9 mouse cellular contexts compared by ENCODE assay signal in genomic region chr7:24974893-24975595, GRCm38 (mm10). TPM values are rescaled to one million over a fixed set of nuclear protein-coding genes. Genes with fewer than 3 reads are reported as not detected.
A peak's percentile ranks its signal among the peaks of the same experiment; 100 is the strongest.
DNase-seq lines count a peak whose midpoint lies in the region; ATAC-seq and TF ChIP-seq lines count a peak whose summit lies in the region.
"Had no signal": no experiment of that assay in that cellular context is flagged by ENCODE, and none has a peak within 500 bp of the region (broad histone marks: within the 10 kb centered on the region; RNA-seq: fewer than 3 reads in every experiment).

No protein-coding gene starts in this region.

- H3K27ac ChIP-seq in forebrain, postnatal 0 days (ENCODE audit: low read depth, low read length), result no peak overlapping the region
- H3K27ac ChIP-seq in forebrain, embryonic 11.5 days (ENCODE audit: low read depth, low read length), result no peak overlapping the region
- H3K27ac ChIP-seq in thymus, adult 2 months (ENCODE audit: control insufficient read depth, insufficient read depth, low read length), result no peak overlapping the region
- 0 out of 2 replicates have a peak overlapping the region, but pooled peaks have one; percentile 12 for H3K27ac ChIP-seq in midbrain, postnatal 0 days (ENCODE audit: low read depth, low read length)

- no peak overlapping the region for H3K9ac ChIP-seq in forebrain, postnatal 0 days
- no peak overlapping the region for H3K9ac ChIP-seq in forebrain, embryonic 11.5 days (ENCODE audit: low read length)
- no peak overlapping the region for H3K9ac ChIP-seq in midbrain, postnatal 0 days (replicated peaks; ENCODE audit: low read length, poor library complexity, severe bottlenecking)

- peak; percentile 77 for DNase-seq in forebrain, postnatal 0 days
- DNase-seq in forebrain, embryonic 11.5 days (ENCODE audit: low spot score), result no peak
- peak; percentile 35 for DNase-seq in thymus, adult 2 months
- DNase-seq in thymus, postnatal 36 days, result no peak
- peak; percentile 67 to 75 for DNase-seq in cerebellum, postnatal 14 days
- DNase-seq in kidney, postnatal 4 days, result peak; percentile 37 to 47
- DNase-seq in midbrain, postnatal 0 days (ENCODE audit: low spot score), result peak; percentile 67

- H3K36me3 ChIP-seq in forebrain, postnatal 0 days (ENCODE audit: insufficient read depth), result peaks cover 28% of the 10 kb centered on the region
- no peaks in the 10 kb centered on the region for H3K36me3 ChIP-seq in forebrain, embryonic 11.5 days (ENCODE audit: control insufficient read depth, insufficient read depth, low read length)
- H3K36me3 ChIP-seq in thymus, adult 2 months (ENCODE audit: control insufficient read depth, insufficient read depth, low read length), result no peaks in the 10 kb centered on the region
- peaks cover 29% of the 10 kb centered on the region for H3K36me3 ChIP-seq in midbrain, postnatal 0 days (ENCODE audit: insufficient read depth, low read length)

- H3K4me2 ChIP-seq in forebrain, postnatal 0 days (ENCODE audit: low read depth), result no peak overlapping the region
- H3K4me2 ChIP-seq in forebrain, embryonic 11.5 days (ENCODE audit: low read depth, low read length, severe bottlenecking), result no peak overlapping the region
- no peak overlapping the region for H3K4me2 ChIP-seq in midbrain, postnatal 0 days (ENCODE audit: low read depth, low read length, poor library complexity, severe bottlenecking)

- H3K27me3 ChIP-seq in forebrain, postnatal 0 days (ENCODE audit: insufficient read depth, low read length), result no peaks in the 10 kb centered on the region
- no peaks in the 10 kb centered on the region for H3K27me3 ChIP-seq in forebrain, embryonic 11.5 days (ENCODE audit: control insufficient read depth, insufficient read depth, low read length)
- no peaks in the 10 kb centered on the region for H3K27me3 ChIP-seq in thymus, adult 2 months (ENCODE audit: control insufficient read depth, insufficient read depth, low read length)
- no peaks in the 10 kb centered on the region for H3K27me3 ChIP-seq in midbrain, postnatal 0 days (ENCODE audit: insufficient read depth, low read length)

- peak; percentile 78 for TF ChIP-seq CTCF in forebrain, postnatal 0 days (IDR thresholded peaks at IDR 0.05; ENCODE audit: low read depth)
- peak; percentile 83 for TF ChIP-seq CTCF in thymus, adult 2 months (IDR thresholded peaks at IDR 0.05; ENCODE audit: borderline replicate concordance, control insufficient read depth, extremely low read depth, insufficient read depth, low read length, poor library complexity)
- peak; percentile 88 for TF ChIP-seq CTCF in midbrain, postnatal 0 days (IDR thresholded peaks at IDR 0.05)

- no peak overlapping the region for H3K4me3 ChIP-seq in forebrain, postnatal 0 days (ENCODE audit: low read depth, low read length)
- no peak overlapping the region for H3K4me3 ChIP-seq in forebrain, embryonic 11.5 days (ENCODE audit: low read depth, low read length)
- H3K4me3 ChIP-seq in thymus, adult 2 months (ENCODE audit: control insufficient read depth, insufficient read depth, low read length), result no peak overlapping the region
- H3K4me3 ChIP-seq in midbrain, postnatal 0 days (ENCODE audit: low read depth, low read length), result no peak overlapping the region

- no peak for TF ChIP-seq POLR2A in thymus, adult 2 months (IDR thresholded peaks at IDR 0.05; ENCODE audit: control insufficient read depth, extremely low read depth, insufficient read depth, low read length, poor library complexity)

- WGBS in forebrain, postnatal 0 days, result 30% methylated on average over 9 of the region's 9 CpGs
- WGBS in forebrain, embryonic 11.5 days, result 30% methylated on average over 9 of the region's 9 CpGs
- WGBS in thymus, adult 2 months, result 21% methylated on average over 9 of the region's 9 CpGs
- WGBS in midbrain, postnatal 0 days, result 28% methylated on average over 9 of the region's 9 CpGs

- H3K4me1 ChIP-seq in forebrain, postnatal 0 days (ENCODE audit: insufficient read depth), result 0 out of 2 replicates have a peak, but pooled peaks cover 4% of the 10 kb centered on the region
- no peaks in the 10 kb centered on the region; the same call in 1 of the 2 replicates for H3K4me1 ChIP-seq in forebrain, embryonic 11.5 days (replicated peaks; ENCODE audit: control insufficient read depth, insufficient read depth, low read length)
- H3K4me1 ChIP-seq in thymus, adult 2 months (replicated peaks; ENCODE audit: control insufficient read depth, insufficient read depth, low read length), result peaks cover 16% of the 10 kb centered on the region
- 0 out of 2 replicates have a peak, but pooled peaks cover 2% of the 10 kb centered on the region for H3K4me1 ChIP-seq in midbrain, postnatal 0 days (ENCODE audit: insufficient read depth, low read length)

- no peak for ATAC-seq in forebrain, postnatal 0 days
- ATAC-seq in forebrain, embryonic 11.5 days (replicated peaks; ENCODE audit: low FRiP score), result no peak
- ATAC-seq in midbrain, postnatal 0 days (ENCODE audit: low FRiP score), result no peak
- no peak for ATAC-seq in monocyte, adult 5-6 weeks (replicated peaks; ENCODE audit: insufficient number of reproducible peaks, low FRiP score, low TSS enrichment, poor library complexity, severe bottlenecking)

- H3K9me3 ChIP-seq in forebrain, postnatal 0 days (ENCODE audit: low read length), result no peaks in the 10 kb centered on the region
- no peaks in the 10 kb centered on the region for H3K9me3 ChIP-seq in forebrain, embryonic 11.5 days (ENCODE audit: control insufficient read depth, low read length)
- no peaks in the 10 kb centered on the region for H3K9me3 ChIP-seq in midbrain, postnatal 0 days (ENCODE audit: low read length)

RNA-seq across cellular contexts. Expression of gene Rabac1, which starts 2.5 kb away (rescaled TPM):
- 359 and 362 TPM in 2 replicates for total RNA-seq in forebrain, postnatal 0 days (2014; rRNA removed)
- polyA plus RNA-seq in forebrain, postnatal 0 days (2015; fragmentation: Nextera tagmentation; extraction: Ambion mirVana), result 393 and 448 TPM in 2 replicates
- polyA plus RNA-seq in forebrain, embryonic 11.5 days (2014; fragmentation: Nextera tagmentation; extraction: Ambion mirVana), result 82.6 and 87.3 TPM in 2 replicates
- polyA plus RNA-seq in thymus, adult 2 months (2012; rRNA removed), result 433 and 569 TPM in 2 replicates
- 516 and 704 TPM in 2 replicates for total RNA-seq in midbrain, postnatal 0 days (2014; rRNA removed)
- 466 and 515 TPM in 2 replicates for polyA plus RNA-seq in midbrain, postnatal 0 days (2015; fragmentation: Nextera tagmentation; extraction: Ambion mirVana)
- total RNA-seq in monocyte, adult 5-6 weeks (2017), result 82.7 to 149 TPM (median 92.1 TPM) in 3 replicates

RNA-seq across cellular contexts. Expression of gene Atp1a3, which starts 30.7 kb away (rescaled TPM):
- 204 and 256 TPM in 2 replicates for total RNA-seq in forebrain, postnatal 0 days (2014; rRNA removed)
- polyA plus RNA-seq in forebrain, postnatal 0 days (2015; fragmentation: Nextera tagmentation; extraction: Ambion mirVana), result 432 and 535 TPM in 2 replicates
- polyA plus RNA-seq in forebrain, embryonic 11.5 days (2014; fragmentation: Nextera tagmentation; extraction: Ambion mirVana), result 36.3 and 40.2 TPM in 2 replicates
- polyA plus RNA-seq in thymus, adult 2 months (2012; rRNA removed), result 5.6 and 7.1 TPM in 2 replicates
- 493 and 502 TPM in 2 replicates for total RNA-seq in midbrain, postnatal 0 days (2014; rRNA removed)
- polyA plus RNA-seq in midbrain, postnatal 0 days (2015; fragmentation: Nextera tagmentation; extraction: Ambion mirVana), result 727 and 786 TPM in 2 replicates
- 54.0 to 91.3 TPM (median 63.7 TPM) in 3 replicates for total RNA-seq in monocyte, adult 5-6 weeks (2017)

RNA-seq across cellular contexts. Expression of gene Gm4881, which starts 30.8 kb away (rescaled TPM):
- total RNA-seq in forebrain, postnatal 0 days (2014; rRNA removed), result 0.54 and 2.1 TPM in 2 replicates
- polyA plus RNA-seq in forebrain, postnatal 0 days (2015; fragmentation: Nextera tagmentation; extraction: Ambion mirVana), result 0.33 and 0.97 TPM in 2 replicates
- polyA plus RNA-seq in forebrain, embryonic 11.5 days (2014; fragmentation: Nextera tagmentation; extraction: Ambion mirVana), result 0.32 and 0.55 TPM in 2 replicates
- polyA plus RNA-seq in thymus, adult 2 months (2012; rRNA removed), result 0.31 TPM in 1 of 2 replicates, not detected in the other
- 6.4 and 9.0 TPM in 2 replicates for total RNA-seq in midbrain, postnatal 0 days (2014; rRNA removed)
- 3.8 and 4.2 TPM in 2 replicates for polyA plus RNA-seq in midbrain, postnatal 0 days (2015; fragmentation: Nextera tagmentation; extraction: Ambion mirVana)
- total RNA-seq in monocyte, adult 5-6 weeks (2017), result not detected in 3 replicates
- total RNA-seq: layer of hippocampus, adult 18-20 months had no signal

Comparison
In these comparisons a context has a peak if more than half of its experiments do, and no peak if none do; other contexts are left out.
1. DNase-seq: peak in forebrain, postnatal 0 days (single experiment), thymus, adult 2 months (single experiment), cerebellum, postnatal 14 days (2 of 2), kidney, postnatal 4 days (2 of 2) and midbrain, postnatal 0 days (single experiment); none in forebrain, embryonic 11.5 days (single experiment) and thymus, postnatal 36 days (0 of 2).
2. RNA of gene Atp1a3, which starts 30.7 kb away (polyA plus RNA-seq): 727 to 786 TPM in midbrain, postnatal 0 days and 432 to 535 TPM in forebrain, postnatal 0 days; 36.3 to 40.2 TPM in forebrain, embryonic 11.5 days and 5.6 to 7.1 TPM in thymus, adult 2 months; every median in the first group is over 10 times any median in the second.
3. Peak in every context shown above with its lines, with median percentiles within 50 percentile points of each other: CTCF ChIP-seq.